21 mouse cellular contexts compared by ENCODE assay signal in genomic region chr1:134715092-134715491, GRCm38 (mm10).
DNase-seq lines count a peak whose midpoint lies in the region; ATAC-seq lines count a peak whose summit lies in the region.
"Had no signal": no experiment of that assay in that cellular context is flagged by ENCODE, and none has a peak within 500 bp of the region (broad histone marks: within the 10 kb centered on the region; RNA-seq: fewer than 3 reads in every experiment).

No protein-coding gene starts in this region.

- peak; percentile 84 for DNase-seq in heart, adult 11 months
- DNase-seq in heart, adult 8-10 months (ENCODE audit: low spot score): no peak
- no peak for DNase-seq in midbrain, embryonic 10.5 days (ENCODE audit: low spot score)
- peak; percentile 90 for DNase-seq in cerebellum, adult 9-10 months
- DNase-seq in frontal cortex, postnatal 14 days (ENCODE audit: low spot score in 2 of 2): no peak
- DNase-seq: adrenal gland, postnatal 25 days; gastrocnemius, postnatal 10 days; heart, postnatal 14 days; kidney, adult 2 months; liver, embryonic 13.5 days; lung, adult 2 months; thymus, adult 18-20 months; thymus, postnatal 4 days had no signal

- ATAC-seq in midbrain, embryonic 16.5 days: no peak
- no peak for ATAC-seq in megakaryocyte, adult 5-6 weeks (ENCODE audit: poor library complexity, severe bottlenecking)
- ATAC-seq: CD4-positive, CD25-positive, alpha-beta regulatory T cell, adult 4 months; forebrain, embryonic 14.5 days had no signal

- H3K27me3 ChIP-seq in midbrain, embryonic 10.5 days (ENCODE audit: low read depth, poor library complexity, severe bottlenecking): peaks cover 74% of the 10 kb centered on the region
- H3K27me3 ChIP-seq in midbrain, embryonic 16.5 days (ENCODE audit: control insufficient read depth, insufficient read depth, low read depth, low read length): peaks cover 3% of the 10 kb centered on the region; the same call in 1 of the 2 replicates

- peak overlapping the region; percentile 81 for H3K27ac ChIP-seq in midbrain, embryonic 10.5 days (replicated peaks)
- no peak overlapping the region for H3K27ac ChIP-seq in midbrain, embryonic 16.5 days (ENCODE audit: low read length)
- H3K27ac ChIP-seq: embryonic facial prominence, embryonic 15.5 days; heart, embryonic 13.5 days; liver, embryonic 13.5 days had no signal

- peaks cover 73% of the 10 kb centered on the region for H3K4me1 ChIP-seq in midbrain, embryonic 10.5 days
- peaks cover 4% of the 10 kb centered on the region; the same call in 1 of the 2 replicates for H3K4me1 ChIP-seq in midbrain, embryonic 16.5 days (ENCODE audit: control insufficient read depth, insufficient read depth, low read length)

- H3K4me3 ChIP-seq in midbrain, embryonic 10.5 days: no peak overlapping the region
- no peak overlapping the region for H3K4me3 ChIP-seq in midbrain, embryonic 16.5 days (ENCODE audit: low read depth, low read length)
- H3K4me3 ChIP-seq: embryonic facial prominence, embryonic 15.5 days; heart, embryonic 13.5 days; hindbrain, embryonic 12.5 days; liver, embryonic 13.5 days; megakaryocyte, embryonic 14.5 days had no signal

- H3K4me2 ChIP-seq in midbrain, embryonic 16.5 days (ENCODE audit: low read length): no peak overlapping the region
- H3K4me2 ChIP-seq: embryonic facial prominence, embryonic 15.5 days; heart, embryonic 13.5 days; hindbrain, embryonic 12.5 days; liver, embryonic 13.5 days had no signal

- H3K9me3 ChIP-seq in midbrain, embryonic 10.5 days (replicated peaks): no peaks in the 10 kb centered on the region
- H3K9me3 ChIP-seq in midbrain, embryonic 16.5 days (replicated peaks; ENCODE audit: control insufficient read depth, low read length, poor library complexity, severe bottlenecking): no peaks in the 10 kb centered on the region
- H3K9me3 ChIP-seq: embryonic facial prominence, embryonic 15.5 days; heart, embryonic 13.5 days; hindbrain, embryonic 12.5 days; liver, embryonic 13.5 days; megakaryocyte, embryonic 14.5 days had no signal

- 73% methylated on average over 5 of the region's 5 CpGs for WGBS in midbrain, embryonic 10.5 days
- 66% methylated on average over 5 of the region's 5 CpGs for WGBS in midbrain, embryonic 16.5 days

- no peak overlapping the region for H3K9ac ChIP-seq in midbrain, embryonic 16.5 days (ENCODE audit: low read depth, low read length)
- H3K9ac ChIP-seq: embryonic facial prominence, embryonic 15.5 days; heart, embryonic 13.5 days; hindbrain, embryonic 12.5 days; liver, embryonic 13.5 days had no signal

- peaks cover 4% of the 10 kb centered on the region; the same call in 1 of the 2 replicates for H3K36me3 ChIP-seq in midbrain, embryonic 10.5 days
- H3K36me3 ChIP-seq in midbrain, embryonic 16.5 days (ENCODE audit: control insufficient read depth, insufficient read depth, low read length): no peaks in the 10 kb centered on the region
- H3K36me3 ChIP-seq: embryonic facial prominence, embryonic 15.5 days; heart, embryonic 13.5 days; hindbrain, embryonic 12.5 days; liver, embryonic 13.5 days had no signal

Comparison
In these comparisons a context has a peak if more than half of its experiments do, and no peak if none do; other contexts are left out.
1. DNase-seq: peak in heart, adult 11 months (single experiment) and cerebellum, adult 9-10 months (single experiment); none in heart, adult 8-10 months (single experiment), midbrain, embryonic 10.5 days (single experiment) and frontal cortex, postnatal 14 days (0 of 2).